Mouse (Mus musculus) left cerebral cortex, adult 9 months (tissue): Measurements from ENCODE around the gene App.
A peak's percentile ranks its signal among the peaks of the same experiment; 100 is the strongest.

Source experiments
- DNase-seq, 2 experiments: peaks; one replicate each; pipeline ENCODE4 v3.0.0; 2022; ENCODE audit warnings: low spot score in 2 of 2

The App gene

DNA sequence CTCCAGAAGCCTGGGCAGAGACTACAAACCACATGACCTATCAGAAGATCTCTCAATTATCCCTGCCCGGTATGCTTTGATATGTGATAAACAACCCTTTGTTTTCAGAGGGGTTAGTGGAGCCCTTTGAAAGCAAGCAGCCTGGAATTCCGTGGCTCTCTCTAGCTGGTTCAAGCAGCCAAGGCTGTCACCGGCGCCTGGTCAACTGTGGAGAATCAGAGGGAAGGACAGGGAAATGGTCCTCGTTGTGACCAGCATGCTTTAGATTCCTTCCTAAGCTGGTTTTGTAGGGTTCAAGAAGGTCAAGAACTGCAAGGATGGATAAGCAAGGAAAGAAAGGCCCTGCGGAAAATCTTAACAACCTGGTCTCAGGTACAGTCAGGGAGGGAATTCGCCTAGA, 21.9 kb downstream of the App start:
- DNase-seq = no peak

GRCm38 (mm10) chr16:85150902-85151301, 22.7 kb downstream of the App start:
- DNase-seq = no peak

GRCm38 (mm10) chr16:85149509-85149871, 24.1 kb downstream of the App start:
- no peak for DNase-seq

DNA sequence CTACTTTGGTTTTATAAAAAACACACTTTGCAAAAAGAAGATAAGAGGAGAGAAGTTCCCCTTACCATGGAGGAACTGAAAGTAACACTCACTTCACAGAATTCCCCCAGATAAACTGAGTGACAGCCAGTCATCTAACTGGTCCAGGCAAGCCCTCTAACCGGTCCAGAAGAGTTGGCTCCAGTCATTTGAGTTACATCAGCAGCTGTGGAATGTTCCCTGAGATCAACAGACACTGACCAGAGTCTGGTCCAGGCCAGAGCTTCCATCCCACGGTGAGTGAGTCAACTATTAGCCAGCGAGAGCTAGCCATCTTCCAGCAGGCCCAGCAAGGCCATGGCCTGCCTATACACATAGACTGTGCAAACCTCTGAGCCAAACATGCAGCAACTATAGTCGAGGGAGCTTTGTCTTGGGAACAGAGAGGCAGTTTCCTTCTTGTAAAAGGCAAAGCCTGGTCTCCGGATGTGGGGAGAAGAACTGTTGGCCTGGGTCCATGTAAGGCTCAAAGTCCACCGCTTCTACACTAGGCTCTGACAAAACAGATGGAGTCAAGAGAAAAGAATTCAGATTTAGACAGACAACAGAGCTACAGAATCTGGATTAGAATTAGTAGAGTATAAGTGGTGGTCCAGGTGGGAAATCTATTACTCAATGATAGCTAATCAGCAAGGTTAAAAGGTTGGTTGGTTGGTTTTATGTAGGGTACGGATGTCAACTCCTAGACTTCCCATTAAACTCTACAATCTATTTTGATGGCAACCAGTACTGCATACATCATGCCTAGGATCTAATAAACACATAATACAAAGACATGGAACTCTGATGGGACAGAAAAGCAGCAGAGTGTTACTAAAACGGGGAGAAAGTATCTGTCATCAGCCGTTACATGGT, 24.7 kb downstream of the App start:
- DNase-seq = no peak

- DNase-seq = no peak
Observed at GRCm38 (mm10) chr16:85147440-85147839, 26.1 kb downstream of the App start.

DNA sequence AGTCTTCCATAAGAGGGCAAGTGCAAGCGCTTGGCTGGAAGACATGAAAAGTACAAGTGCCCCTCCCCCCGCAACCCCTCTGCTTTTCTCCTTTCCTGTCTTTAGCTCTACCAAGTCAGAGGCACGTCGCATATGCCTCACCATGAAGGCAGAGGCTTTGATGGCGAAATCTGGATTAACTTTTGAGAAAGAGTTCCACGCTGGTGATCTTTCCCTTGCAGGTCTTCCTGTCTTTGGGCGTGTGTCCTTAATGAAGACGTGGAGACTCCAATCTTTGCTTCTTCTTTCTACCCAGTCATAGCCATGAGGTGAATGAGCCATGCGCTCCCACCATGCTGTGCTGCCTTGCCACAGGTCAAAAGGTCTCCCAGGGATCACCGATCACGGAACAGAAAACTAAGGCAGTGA, 27.8 kb downstream of the App start:
- no peak for DNase-seq

- no peak for DNase-seq
Observed at GRCm38 (mm10) chr16:85145369-85145768, 28.2 kb downstream of the App start.

DNA sequence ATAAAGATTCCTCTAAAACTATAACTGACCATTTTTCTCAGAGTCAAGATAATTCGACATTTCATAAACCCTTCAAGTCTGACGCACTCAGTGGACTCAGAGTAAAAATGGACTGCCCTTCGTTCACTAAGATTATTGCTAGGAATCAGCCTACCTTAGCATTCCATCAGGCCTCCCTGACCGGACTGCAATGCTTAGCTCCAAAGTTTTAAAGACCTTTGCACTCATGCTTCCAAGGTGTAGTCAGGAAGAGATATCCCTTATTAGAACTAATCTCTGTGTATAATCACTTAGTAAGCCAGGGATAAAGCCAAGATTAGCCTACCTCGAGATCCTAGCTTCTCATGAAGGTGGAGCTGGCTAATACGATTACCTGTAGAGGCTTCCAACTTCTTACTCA, 29.2 kb downstream of the App start:
- DNase-seq = no peak

DNA sequence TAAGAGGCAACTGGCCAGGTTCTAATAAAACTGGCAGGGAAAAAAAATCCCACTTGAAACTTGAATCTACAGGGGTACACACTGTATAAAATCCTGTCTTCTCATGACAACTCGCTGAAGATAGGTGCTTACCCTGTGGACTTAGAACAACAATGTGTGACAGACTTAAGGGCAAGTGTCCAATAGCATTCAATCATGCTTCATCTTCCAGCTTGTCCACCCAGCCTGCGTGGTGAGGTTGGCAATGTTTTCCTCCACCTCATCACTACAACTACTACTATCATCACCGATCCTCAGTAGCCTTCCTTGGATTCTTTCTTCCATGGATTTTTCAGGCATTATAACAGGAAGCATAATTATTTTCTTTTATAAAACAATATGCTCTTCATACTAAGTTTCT, 29.7 kb downstream of the App start:
- DNase-seq = no peak

- DNase-seq = no peak
Observed at GRCm38 (mm10) chr16:85143188-85143587, 30.4 kb downstream of the App start.

DNA sequence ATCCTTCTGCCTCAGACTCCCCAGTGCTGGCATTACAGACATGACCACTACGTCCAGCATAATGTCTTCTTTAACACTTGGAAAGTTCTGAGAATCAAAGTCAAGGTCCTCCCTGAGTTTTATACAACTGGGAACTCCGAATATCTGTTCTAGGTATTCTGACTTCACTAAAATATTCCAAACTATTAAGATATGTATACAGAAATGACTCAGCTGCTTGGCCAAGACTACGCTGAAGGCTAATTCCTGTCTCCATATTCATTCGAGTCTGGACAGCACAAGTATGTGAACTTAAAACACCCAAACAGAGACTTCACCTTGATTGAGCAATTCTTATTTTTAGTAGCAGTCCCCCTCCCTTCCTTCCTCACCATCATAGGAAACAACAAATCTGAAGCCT, 32.2 kb downstream of the App start:
- no peak for DNase-seq

DNA sequence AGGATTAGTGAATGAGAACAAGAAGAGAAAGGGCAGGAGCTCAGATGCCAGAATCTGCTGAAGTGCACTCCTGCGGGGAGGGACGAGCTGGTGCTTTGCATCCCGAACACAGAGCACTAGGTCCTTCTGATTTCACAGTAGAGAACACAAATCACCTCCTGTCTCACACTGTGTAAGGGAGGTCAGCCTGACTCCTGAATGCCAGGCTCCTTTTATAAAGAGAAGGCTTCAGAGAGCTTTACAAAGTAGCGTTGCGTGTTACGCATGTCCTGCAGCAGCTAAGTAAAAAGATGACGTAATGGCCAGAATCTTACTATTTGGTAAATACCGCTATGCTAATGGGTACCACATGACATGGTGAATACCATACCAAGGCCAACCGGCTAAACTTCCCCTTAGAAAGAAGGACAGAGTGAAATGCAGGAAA, 34.4 kb downstream of the App start:
- no peak for DNase-seq

GRCm38 (mm10) chr16:85137348-85137747, 36.2 kb downstream of the App start:
- DNase-seq = peak; percentile 64 to 75

DNA sequence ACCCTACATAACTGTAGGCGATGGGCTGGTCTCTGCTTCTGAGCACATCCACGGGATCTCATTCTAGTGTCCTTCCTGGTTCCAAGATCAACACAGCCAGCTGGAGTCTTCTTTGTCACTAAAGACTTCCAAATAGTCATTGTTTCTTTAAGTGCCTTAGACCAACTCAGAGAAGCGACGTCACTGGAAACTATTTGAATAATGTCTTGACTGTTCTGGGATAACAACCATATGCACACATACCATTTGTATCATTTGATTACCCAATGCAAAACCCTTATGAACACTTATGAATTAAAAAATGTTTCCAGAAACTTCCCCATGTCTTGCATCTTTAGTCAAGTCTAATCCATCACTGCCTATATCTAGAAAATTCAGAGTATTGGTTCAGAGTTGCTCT, 37.5 kb downstream of the App start:
- DNase-seq = no peak

- no peak for DNase-seq
Observed at GRCm38 (mm10) chr16:85133468-85133881, 40.1 kb downstream of the App start.

- DNase-seq = no peak
Observed at GRCm38 (mm10) chr16:85133057-85133456, 40.5 kb downstream of the App start.

DNA sequence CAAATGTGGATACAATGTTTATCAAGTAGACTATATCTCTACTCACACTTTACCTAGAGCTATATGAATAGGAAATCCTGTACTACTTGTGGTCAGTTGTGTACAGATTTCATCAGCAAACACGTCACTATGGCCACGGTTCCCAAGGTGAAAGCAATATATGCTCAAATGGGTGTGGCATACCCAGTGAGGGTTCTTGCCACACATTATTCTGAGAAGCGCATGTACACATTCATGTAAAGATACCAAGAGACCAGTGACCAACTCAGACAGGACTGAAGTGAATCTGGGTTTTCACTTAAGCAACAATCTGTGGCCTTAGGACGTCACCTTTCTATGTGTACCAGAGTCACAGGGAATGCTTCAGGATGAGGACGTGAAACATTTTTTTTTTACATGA, 41.4 kb downstream of the App start:
- no peak for DNase-seq

DNA sequence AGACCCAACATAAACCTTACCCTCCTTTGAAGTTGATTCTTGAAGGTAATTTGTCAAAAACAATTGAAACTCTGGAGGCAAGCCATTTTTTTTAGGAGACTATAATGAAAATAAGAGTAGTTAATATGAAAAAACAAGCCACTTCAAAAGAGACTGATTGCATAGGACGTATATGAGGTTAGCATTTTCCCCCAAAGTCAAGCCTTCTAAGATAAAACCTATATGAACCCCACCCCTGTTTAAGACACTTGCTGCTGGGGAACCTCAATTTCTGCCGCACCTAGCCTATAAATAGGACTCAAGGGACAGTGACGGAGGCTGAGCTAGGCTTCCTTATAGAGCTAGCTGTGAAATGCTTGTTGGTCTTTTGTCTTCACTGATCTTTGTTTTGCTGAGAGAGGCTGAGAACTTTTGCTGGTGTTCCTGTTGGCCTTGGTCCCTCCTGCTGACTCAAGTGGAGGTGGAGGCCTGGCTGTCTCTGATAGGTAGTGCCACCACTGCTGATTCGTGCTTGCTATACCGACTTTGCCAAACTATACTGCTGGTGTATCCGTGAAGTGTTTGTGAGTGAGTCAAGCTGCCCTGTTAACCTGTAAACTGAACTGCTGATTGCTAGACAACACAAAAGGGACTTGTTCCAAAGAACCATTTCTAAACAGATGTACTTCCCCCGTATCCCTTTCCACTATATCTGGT, 42.6 kb downstream of the App start:
- DNase-seq = no peak

GRCm38 (mm10) chr16:85128693-85129657, 44.6 kb downstream of the App start:
- no peak for DNase-seq

GRCm38 (mm10) chr16:85128347-85128664, 45.3 kb downstream of the App start:
- DNase-seq = no peak

- DNase-seq = no peak
Observed at GRCm38 (mm10) chr16:85127661-85128346, 45.8 kb downstream of the App start.

DNA sequence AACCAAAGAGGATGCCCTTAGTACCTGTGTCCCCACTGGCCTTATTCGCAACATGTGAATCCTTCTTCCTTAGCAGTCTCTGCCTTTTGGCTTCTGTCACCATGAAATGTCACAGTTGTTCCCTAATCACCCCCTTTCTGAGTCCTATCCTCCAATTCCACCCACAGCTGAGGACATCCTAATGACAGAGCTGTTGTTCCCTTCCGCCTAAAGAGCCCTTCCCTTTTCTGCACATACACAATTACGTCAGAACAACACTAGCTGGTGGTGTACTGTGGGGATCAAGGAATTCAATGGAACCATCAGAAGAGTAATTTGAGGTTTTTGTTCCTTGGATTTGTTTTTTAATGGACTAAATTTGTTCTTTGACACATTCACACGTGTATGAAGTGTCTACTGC, 48.9 kb downstream of the App start:
- no peak for DNase-seq
